Mouse (Mus musculus) midbrain, postnatal 0 days (tissue): ENCODE results near the gene Isca2. TPM values are rescaled to one million over a fixed set of nuclear protein-coding genes. Genes with fewer than 3 reads are reported as not detected.

ENCODE experiments used
- ATAC-seq: fragments of 200-750 bp; cut with Nextera tagmentation; 2 replicates; pipeline ENCODE4 v1.8.0; 2017; ENCODE audit warnings: moderate number of reproducible peaks, mild to moderate bottlenecking, moderate TSS enrichment, moderate library complexity; ENCODE audit not compliant: low FRiP score
- DNase-seq: peaks from one replicate; pipeline ENCODE4 v3.0.0-alpha.2; 2015; ENCODE audit warnings: low spot score
- H3K27ac ChIP-seq: fragments of 300-500 bp; sonication (generic); 2 replicates; pipeline ENCODE4 v1.5.1; 2014; ENCODE audit warnings: low read depth, mild to moderate bottlenecking, low read length, mixed read lengths
- H3K27me3 ChIP-seq: fragments of 300-500 bp; sonication (generic); 2 replicates; pipeline ENCODE4 v1.6.1; 2014; ENCODE audit warnings: low read length, control low read depth, mixed read lengths; ENCODE audit not compliant: insufficient read depth
- H3K36me3 ChIP-seq: fragments of 300-500 bp; sonication (generic); 2 replicates; pipeline ENCODE4 v1.6.1; 2014; ENCODE audit warnings: low read length, control low read depth, mixed read lengths; ENCODE audit not compliant: insufficient read depth
- H3K4me1 ChIP-seq: fragments of 300-500 bp; sonication (generic); 2 replicates; pipeline ENCODE4 v1.6.1; 2014; ENCODE audit warnings: mild to moderate bottlenecking, control low read depth, antibody characterized with exemption, low read length, mixed read lengths; ENCODE audit not compliant: insufficient read depth
- H3K4me2 ChIP-seq: fragments of 300-500 bp; sonication (generic); 2 replicates; pipeline ENCODE4 v1.6.1; 2014; ENCODE audit warnings: low read depth, mild to moderate bottlenecking, low read length, mixed read lengths; ENCODE audit not compliant: poor library complexity, severe bottlenecking
- H3K4me3 ChIP-seq: fragments of 300-500 bp; sonication (generic); 2 replicates; pipeline ENCODE4 v1.5.1; 2014; ENCODE audit warnings: low read depth, mild to moderate bottlenecking, low read length, moderate library complexity
- H3K9ac ChIP-seq: fragments of 300-500 bp; sonication (generic); replicated peaks from 2 replicates; pipeline ENCODE4 v1.6.1; 2014; ENCODE audit warnings: mild to moderate bottlenecking, low read length, moderate library complexity, mixed read lengths; ENCODE audit not compliant: poor library complexity, severe bottlenecking
- H3K9me3 ChIP-seq: fragments of 300-500 bp; sonication (generic); 2 replicates; pipeline ENCODE4 v1.6.1; 2016; ENCODE audit warnings: low read length, control low read depth
- CTCF ChIP-seq: IDR thresholded peaks from 2 replicates; pipeline ENCODE4 v1.5.1; 2016; ENCODE audit warnings: antibody characterized with exemption, mild to moderate bottlenecking
- WGBS: fragments of 180-500 bp; shearing (Covaris S2); extraction: QIAGEN DNeasy Blood & Tissue Kit; methylation state at CpG from one replicate; pipeline ENCODE4 v1.1.7; 2014; 5-methylcytosine and 5-hydroxymethylcytosine counted together
- polyA plus RNA-seq: library from polyadenylated mRNA; unstranded; fragments of >200 nt; fragmentation: Nextera tagmentation; extraction: Ambion mirVana; gene quantifications from 2 replicates; pipeline ENCODE4 v1.2.1, GENCODE M21; 2015
- total RNA-seq: library from RNA; depleted of rRNA; stranded (reverse); fragments of >200 nt; gene quantifications from 2 replicates; pipeline ENCODE4 v1.2.3, GENCODE M21; 2014

Isca2 gene
- total and polyA plus RNA-seq, 2 experiments from 2014 or later = 58.8 to 119 TPM

DNA sequence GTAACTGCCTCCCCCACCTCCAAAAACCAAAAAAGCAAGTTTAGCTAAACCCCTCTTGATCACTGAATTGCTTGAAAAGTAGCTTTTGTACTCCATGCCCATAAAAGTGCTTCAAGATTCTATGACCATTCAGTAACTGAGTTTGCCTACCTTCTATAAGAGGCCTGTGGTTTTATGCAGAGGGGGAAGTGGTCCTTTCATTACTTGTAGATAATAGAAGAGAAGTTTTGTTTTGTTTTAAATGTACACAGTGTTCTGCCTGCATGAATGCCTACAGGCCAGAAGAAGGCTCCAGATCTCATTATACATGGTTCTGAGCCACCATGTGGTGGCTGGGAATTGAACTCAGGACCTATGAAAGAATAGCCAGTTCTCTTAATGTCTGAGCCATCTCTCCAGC, 3.2 kb downstream of the Isca2 start:
- H3K27ac ChIP-seq = no peak overlapping the region
- no peak overlapping the region for H3K4me3 ChIP-seq
- ATAC-seq (no peak), DNase-seq (no peak)
- no peaks in the 10 kb centered on the region for H3K9me3 ChIP-seq
- TF ChIP-seq CTCF = no peak
- no peak overlapping the region for H3K9ac ChIP-seq
- peaks cover 2% of the 10 kb centered on the region; the same call in 1 of the 2 replicates for H3K4me1 ChIP-seq
- H3K36me3 ChIP-seq = no peaks in the 10 kb centered on the region
- H3K27me3 ChIP-seq = no peaks in the 10 kb centered on the region
- no peak overlapping the region for H3K4me2 ChIP-seq

DNA sequence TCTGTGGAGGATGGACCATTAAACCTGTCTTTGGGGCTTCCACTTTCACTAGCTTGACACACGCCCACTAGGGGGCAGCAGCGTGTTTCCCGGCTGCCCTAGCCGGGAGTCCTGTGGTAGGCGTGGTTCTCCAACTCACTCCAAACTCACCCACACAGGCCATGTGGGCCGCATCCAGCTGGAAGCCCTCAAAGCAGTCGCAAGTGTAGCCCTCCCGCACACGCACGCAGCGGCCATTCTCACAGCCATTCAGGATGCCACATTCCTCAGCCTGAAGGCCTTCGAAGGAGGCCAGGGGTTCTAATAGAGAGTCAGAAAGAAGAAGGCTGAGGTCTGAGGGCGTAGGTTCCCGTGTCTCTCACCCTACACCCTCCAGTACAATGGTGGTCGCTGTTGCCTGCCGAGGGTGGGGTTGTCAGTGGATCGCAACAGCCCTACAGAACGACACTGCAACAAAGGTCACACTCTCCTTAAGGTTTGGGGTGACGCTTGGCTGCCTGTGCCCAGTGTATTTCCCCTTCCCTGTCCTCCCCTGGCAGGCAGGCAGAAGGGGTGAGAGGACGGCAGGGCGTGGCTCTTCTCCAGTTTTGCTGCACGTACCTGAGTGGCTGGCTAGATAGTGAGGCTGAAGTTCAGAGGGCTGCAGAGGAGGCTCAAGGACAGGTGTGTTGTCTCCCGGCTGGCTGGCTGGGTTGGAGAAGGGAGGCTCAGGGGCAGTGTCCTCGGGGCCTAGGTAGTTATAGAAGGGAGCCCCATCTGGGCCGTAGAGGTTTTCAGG, 11.7 kb downstream of the Isca2 start:
- Histone ChIP-seq H3K9ac (no peak overlapping the region), H3K27me3 (no peaks in the 10 kb centered on the region), H3K27ac (no peak overlapping the region), H3K4me1 (no peaks in the 10 kb centered on the region), H3K4me2 (no peak overlapping the region), H3K4me3 (no peak overlapping the region), H3K9me3 (no peaks in the 10 kb centered on the region), H3K36me3 (no peaks in the 10 kb centered on the region)
- 31% methylated on average over 25 of the region's 25 CpGs for WGBS
- ATAC-seq (peak; percentile 72), DNase-seq (peak; percentile 91)
- peak; percentile 93 for TF ChIP-seq CTCF

DNA sequence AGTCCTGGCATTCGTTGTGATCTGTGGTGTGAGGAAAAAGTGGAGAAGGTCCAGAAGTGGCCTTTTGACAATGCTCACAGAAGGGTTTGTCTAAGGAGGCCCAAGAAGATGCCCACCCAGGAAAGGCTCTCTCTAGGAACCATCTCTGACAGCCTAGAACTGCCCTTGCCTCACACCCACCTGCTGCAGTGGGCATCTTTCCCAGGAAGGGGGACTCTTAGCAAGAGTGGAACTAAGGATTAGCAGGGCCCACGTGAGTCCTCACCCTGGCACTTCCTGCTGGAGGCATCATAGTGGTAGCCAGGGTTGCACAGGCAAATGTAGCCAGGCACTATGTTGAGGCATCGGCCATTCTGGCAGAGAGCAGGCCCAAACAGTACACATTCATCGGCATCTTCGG, 13.0 kb downstream of the Isca2 start:
- DNase-seq (no peak), ATAC-seq (no peak)
- no peaks in the 10 kb centered on the region for H3K27me3 ChIP-seq
- H3K9ac ChIP-seq = no peak overlapping the region
- H3K9me3 ChIP-seq = no peaks in the 10 kb centered on the region
- 53% methylated on average over 5 of the region's 5 CpGs for WGBS
- H3K4me2 ChIP-seq = no peak overlapping the region
- no peaks in the 10 kb centered on the region for H3K36me3 ChIP-seq
- H3K4me3 ChIP-seq = no peak overlapping the region
- H3K27ac ChIP-seq = no peak overlapping the region
- no peaks in the 10 kb centered on the region for H3K4me1 ChIP-seq
- TF ChIP-seq CTCF = no peak

DNA sequence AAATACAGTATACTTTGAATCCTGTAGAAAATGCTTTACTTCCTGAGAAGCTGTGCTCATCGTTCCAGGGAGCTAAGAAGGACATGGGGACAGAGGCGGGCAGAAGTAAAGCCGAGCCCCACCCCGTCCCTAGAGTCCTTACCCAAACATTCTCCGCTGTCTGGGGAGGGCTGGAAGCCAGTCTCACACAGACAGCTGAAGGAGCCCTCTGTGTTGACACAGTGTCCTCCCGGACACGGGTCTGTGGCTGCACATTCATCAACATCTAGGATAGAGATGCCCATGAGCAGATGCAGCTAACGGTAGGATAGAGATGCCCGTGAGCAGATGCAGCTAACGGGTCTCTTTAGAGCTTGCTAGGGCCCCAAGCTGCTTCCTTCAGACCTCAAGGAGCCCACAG, 17.8 kb downstream of the Isca2 start:
- no peak overlapping the region for H3K9ac ChIP-seq
- H3K27me3 ChIP-seq = no peaks in the 10 kb centered on the region
- H3K36me3 ChIP-seq = no peaks in the 10 kb centered on the region
- no peaks in the 10 kb centered on the region for H3K9me3 ChIP-seq
- no peak overlapping the region for H3K4me3 ChIP-seq
- no peak overlapping the region for H3K4me2 ChIP-seq
- H3K27ac ChIP-seq = no peak overlapping the region
- DNase-seq (no peak), ATAC-seq (no peak)
- no peak for TF ChIP-seq CTCF
- H3K4me1 ChIP-seq = no peaks in the 10 kb centered on the region
- 72% methylated on average over 10 of the region's 10 CpGs for WGBS

DNA sequence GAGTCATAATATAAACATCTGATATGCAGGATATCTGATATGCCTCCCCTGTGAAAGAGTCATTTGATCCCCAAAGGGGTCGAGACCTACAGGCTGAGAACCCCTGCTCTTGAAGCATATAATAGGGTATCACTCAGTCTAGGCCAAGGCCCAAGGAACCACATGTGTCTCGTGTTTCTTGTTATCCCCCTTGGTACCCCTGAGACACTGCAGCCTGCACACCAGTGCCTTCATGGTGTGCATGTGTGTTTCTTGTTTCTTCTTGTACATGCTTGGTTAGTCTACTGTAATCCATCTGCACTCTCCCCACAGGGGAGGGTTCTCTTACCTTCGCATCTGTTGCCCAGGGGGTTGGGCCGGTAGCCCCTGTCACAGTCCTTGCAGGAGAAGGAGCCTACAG, 19.6 kb downstream of the Isca2 start:
- H3K4me1 ChIP-seq = no peaks in the 10 kb centered on the region
- 82% methylated on average over 4 of the region's 4 CpGs for WGBS
- no peak for DNase-seq

DNA sequence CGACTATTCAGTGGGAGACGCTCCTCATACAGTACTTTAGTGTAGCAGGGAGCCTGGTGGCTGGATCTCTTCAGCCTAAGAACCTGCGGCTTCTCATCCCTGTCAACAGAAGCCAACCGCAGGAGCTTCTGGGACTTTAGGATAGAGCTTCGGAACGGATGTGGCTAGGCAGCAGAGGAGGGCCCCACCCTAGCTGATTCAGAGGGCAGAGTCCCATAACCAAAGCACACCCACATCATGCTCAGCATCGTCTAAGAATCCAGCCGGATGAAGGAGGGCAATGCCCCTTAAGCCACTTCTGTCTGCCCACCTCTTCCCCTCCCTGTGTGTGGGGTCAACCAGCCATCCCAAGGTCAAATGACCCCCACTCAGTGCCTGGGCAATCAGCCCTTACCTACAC, 21.6 kb downstream of the Isca2 start:
- 90% methylated on average over 8 of the region's 8 CpGs for WGBS

More for the DNA sequence above, 19.6 kb downstream of the Isca2 start:
- TF ChIP-seq CTCF = no peak
- no peak overlapping the region for H3K9ac ChIP-seq
- H3K36me3 ChIP-seq = no peaks in the 10 kb centered on the region
- no peak overlapping the region for H3K27ac ChIP-seq
- no peak overlapping the region for H3K4me3 ChIP-seq
- no peaks in the 10 kb centered on the region for H3K9me3 ChIP-seq
- H3K4me2 ChIP-seq = no peak overlapping the region
- no peaks in the 10 kb centered on the region for H3K27me3 ChIP-seq
- ATAC-seq = no peak

More for the DNA sequence above, 21.6 kb downstream of the Isca2 start:
- no peak overlapping the region for H3K27ac ChIP-seq
- DNase-seq (no peak), ATAC-seq (no peak)
- no peak overlapping the region for H3K9ac ChIP-seq
- H3K27me3 ChIP-seq = no peaks in the 10 kb centered on the region
- no peaks in the 10 kb centered on the region for H3K36me3 ChIP-seq
- no peak overlapping the region for H3K4me3 ChIP-seq
- H3K4me1 ChIP-seq = no peaks in the 10 kb centered on the region
- H3K4me2 ChIP-seq = no peak overlapping the region
- no peak for TF ChIP-seq CTCF
- no peaks in the 10 kb centered on the region for H3K9me3 ChIP-seq
